Mouse (Mus musculus) left cerebral cortex, adult 9 months (tissue): ENCODE measurements around the gene Macc1.
"Not testable (repeated sequence)": the region's sequence is repeated elsewhere in the genome, so short reads cannot be mapped to it uniquely, and the experiment has no call there.

Source experiments
- DNase-seq, 2 experiments: peaks; one replicate each; pipeline ENCODE4 v3.0.0; 2022; ENCODE audit warnings: low spot score in 2 of 2

Macc1 gene

DNA sequence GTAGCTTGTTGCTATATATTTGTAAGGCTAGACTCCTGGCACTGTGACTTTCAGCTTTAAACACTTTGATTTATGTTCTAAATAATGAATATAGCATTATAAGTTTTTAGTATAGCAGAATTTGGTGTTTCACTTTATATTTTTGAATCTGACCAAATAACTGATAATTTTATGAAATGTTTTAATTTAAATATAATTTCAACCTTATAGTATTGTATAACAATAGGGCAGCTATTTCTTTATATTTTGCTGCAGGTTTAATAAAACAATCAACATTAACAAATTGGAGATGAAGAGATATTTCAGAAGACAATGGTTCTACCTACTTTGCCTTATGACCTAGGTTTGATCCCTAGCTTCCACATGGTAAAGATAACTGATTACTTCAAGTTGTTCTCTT lies at the start of gene Macc1:
Gene Macc1 (plus strand): TSS at position 301 of the 400 bp plus-strand sequence.
- no peak for DNase-seq

- DNase-seq = no peak
Observed at GRCm38 (mm10) chr12:119264506-119264905, 49.6 kb upstream of the Macc1 start.

DNA sequence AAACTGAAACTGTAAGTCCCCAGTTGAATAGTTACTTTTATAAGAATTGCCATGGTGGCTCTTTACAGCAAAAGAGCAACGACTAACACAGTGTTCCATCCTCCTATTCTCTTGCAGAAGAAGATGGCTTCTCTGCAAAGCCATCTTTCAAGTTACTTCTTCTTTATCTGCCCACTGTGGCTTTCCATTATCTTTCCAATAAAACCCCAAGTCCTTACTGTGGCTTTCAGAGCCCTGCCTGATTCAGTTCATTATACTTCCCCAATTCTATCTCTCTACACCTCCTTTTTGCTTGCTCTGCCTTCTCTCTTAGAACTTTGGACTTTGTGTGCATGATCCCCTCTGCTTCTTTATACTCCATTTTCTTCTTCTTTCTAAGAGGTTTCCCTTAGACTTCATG lies 45.3 kb upstream of the Macc1 start:
- DNase-seq = no peak

DNA sequence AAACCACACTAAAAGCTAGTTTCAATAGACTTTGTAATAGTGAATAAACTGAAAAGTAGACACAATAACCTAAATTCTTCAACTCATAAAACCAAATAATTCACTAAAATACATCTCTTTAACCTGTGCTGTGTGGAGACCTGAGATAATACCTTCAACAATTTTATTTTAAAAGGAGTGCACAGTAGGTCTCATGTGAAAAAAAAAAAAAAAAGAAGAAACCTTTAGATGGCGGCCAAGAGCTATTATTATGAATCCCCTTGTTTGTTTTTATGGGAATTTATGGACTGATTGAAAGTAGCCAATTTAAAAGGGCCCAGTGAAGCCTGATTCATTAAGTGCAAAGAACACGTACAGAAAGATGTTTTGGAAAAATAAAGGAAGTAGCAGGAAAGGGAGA lies 44.0 kb upstream of the Macc1 start:
- DNase-seq = no peak

DNA sequence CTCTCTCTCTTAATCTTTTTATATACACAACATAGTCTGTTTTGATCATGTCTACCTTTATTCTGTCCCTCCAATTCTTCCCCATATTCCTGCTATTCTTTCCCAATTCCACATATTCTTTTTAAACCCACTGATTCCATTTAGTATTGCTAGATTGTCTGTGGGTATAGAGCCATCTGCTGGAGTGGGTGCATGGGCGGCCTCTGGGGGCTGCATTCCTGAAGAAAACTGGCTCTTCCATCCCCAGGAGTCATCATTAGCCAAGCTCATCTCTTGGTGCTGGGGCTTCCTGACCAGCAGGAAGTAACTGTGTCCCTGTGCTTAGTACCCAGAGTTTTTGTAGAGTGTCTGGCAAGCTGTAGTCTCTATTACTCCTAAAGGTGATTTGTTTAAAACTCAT lies 42.1 kb upstream of the Macc1 start:
- no peak for DNase-seq

- DNase-seq = no peak
Observed at GRCm38 (mm10) chr12:119273605-119274004, 40.5 kb upstream of the Macc1 start.

DNA sequence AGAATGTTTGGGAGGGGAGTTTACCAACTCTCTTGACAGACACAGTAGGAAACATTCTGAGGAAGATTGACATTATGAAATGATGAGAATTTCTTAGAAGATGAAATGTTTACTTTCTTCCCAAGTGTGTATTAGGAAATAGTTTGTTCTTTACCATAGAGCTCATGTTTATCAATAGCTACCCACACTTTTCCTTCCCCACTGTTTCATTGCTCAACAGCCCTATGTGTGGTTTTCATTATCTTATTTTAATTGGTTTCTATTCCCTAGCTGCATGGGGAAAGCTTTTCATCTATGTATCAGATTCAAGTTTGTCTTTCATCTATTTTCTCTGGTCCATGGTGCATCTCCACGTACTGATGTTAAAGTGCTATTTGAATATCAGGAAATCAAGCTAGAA lies 37.8 kb upstream of the Macc1 start:
- DNase-seq = no peak

GRCm38 (mm10) chr12:119291618-119292017 lies 22.5 kb upstream of the Macc1 start:
- DNase-seq = peak in 1 of 2 experiments; percentile 5

DNA sequence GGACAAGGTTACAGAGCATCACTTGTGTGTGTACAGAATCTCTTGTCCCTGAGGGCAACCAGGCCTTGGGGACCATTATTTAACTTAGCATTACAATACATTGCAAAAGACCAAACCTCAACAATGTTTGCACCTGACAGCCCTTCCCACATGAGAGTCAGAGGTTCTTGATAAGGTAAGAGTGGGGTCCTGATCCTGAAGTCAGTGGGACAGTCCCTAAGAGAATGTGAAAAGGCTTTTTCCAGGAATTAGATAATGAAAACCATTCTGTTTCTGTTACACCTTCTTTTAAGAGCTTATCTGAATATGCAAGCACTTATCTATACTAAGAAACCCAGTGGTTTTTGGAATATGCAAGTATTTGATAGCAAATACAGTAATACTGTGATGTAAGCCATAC lies 10.5 kb upstream of the Macc1 start:
- no peak for DNase-seq

DNA sequence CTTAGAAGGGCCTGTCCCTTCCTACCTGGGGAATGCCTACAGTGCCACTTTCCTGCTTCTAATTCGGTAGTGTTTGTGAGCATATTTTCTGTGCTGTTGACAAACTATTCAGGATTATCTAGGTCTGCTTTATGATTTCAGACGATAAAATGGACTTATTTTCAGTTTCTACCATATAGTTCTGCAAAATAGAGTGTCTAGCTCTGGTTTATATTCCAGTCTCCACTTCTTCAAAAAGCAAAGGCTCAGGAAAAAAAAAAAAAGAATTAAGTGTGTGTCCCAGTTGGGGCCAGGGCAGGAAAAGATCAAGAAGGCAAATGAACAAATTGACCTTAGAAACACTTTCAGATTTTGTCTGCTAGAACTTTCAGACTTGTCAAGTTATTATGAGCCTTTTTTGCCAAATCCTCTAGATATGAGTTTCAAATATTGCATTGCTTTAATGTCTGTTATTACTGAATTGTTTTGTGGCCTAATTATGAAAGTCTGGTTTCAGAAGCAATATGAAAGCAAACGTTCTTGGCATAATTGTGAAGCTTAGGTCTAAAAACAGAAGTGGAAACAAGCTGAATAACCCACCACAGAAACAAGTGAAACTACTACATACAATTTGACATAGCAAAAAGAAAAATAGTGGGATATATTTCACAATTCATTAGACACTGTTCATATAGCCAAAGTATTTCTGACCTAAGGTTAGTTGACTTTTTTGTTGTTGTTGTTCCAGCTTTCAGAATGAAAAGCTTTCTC lies 881 bp upstream of the Macc1 start:
- no peak for DNase-seq

DNA sequence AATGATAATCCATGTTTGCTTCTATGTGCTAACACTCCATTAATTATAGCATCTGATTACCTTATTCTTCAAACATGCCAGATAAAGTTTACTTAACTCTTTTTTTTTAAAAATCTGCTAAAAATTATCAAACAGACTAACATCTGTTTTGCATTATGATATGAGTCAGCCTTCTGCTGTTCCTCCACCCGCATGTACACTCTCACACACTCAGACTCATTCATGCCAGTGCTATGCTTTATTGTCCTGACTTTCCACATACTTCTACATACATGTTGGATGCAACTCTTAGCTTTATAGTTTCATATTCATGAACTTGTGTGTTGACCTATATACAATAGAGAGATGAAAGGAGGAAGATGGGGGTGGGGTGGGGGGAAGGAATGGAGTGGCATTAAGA lies 4.7 kb downstream of the Macc1 start:
- no peak for DNase-seq

- DNase-seq = peak in 1 of 2 experiments; percentile 14
Observed at GRCm38 (mm10) chr12:119325400-119325799, 11.3 kb downstream of the Macc1 start.

GRCm38 (mm10) chr12:119330644-119331043 lies 16.6 kb downstream of the Macc1 start:
- no peak for DNase-seq

DNA sequence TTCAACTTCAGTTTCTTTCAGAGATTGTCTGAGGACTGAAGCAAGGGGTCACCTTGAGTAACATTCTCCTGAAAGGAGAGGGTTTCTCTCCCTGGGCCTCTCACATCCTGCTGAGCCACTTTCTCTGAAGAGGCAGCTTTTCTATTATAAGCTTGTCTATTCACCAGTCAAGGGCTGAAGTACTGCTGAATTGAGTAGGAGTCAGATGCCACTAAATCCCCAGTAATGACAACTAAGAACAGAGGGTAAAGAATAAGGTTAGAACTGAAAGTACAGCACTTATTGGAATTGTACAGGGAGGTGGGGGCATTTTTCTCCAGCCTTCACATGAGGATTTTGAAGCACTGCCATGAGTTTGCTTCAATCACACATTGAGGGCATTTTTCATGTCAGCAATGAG lies 19.3 kb downstream of the Macc1 start:
- no peak for DNase-seq

DNA sequence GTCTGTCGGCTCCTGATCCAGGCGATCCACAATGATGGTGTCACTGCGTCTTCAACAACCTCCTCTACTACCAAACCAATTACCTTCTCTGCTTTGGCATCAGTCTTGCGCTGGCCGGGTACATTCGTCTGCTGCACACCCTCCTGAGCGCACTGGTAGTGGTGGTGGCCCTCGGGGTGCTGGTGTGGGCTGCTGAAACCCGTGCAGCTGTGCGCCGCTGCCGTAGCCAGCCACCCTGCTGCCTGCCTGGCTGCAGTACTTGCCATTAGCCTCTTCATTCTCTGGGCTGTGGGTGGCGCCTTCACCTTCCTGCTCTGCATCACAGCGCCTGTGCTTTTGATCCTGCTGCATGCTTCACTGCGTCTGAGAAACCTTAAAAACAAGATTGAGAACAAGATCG lies 38.5 kb downstream of the Macc1 start:
- not testable (repeated sequence) for DNase-seq

DNA sequence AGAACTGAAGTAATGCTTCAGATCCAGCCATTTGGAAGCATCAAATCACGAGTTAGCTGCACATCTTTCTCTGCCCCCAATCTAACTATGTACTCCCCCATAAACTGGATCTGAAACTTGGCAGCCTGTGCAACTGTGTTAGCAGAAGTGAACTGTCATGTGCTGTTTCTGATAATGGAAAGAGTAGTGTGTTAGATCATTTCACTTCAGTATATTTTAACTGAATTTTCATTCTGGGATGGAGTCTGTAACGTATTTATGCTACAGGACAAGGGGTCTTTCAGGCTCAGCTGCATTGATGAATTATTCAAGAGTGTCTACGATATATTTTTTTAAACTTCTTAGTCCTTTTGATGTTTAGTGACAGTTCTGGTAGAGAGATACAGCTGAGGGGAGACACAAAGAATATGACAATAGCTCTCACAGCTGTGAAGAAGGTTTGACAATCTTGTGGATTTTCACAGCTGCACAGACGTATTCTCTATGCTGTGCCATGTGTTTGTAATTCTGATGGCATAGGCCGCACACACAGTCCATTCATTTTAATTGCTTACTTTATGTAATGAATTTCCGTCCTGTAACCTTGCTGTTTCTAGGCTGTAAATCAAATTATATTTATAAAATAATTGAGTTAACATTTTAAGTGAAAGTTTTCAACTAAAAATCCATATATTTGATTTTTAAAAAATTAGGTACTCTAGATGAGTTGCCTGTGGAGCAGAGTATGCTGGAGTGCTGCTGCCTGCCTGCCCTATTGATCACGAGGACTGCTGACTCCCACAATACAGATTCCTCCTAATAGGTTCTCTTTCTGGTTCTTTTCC lies 43.6 kb downstream of the Macc1 start:
- DNase-seq = peak in 1 of 2 experiments; percentile 38

DNA sequence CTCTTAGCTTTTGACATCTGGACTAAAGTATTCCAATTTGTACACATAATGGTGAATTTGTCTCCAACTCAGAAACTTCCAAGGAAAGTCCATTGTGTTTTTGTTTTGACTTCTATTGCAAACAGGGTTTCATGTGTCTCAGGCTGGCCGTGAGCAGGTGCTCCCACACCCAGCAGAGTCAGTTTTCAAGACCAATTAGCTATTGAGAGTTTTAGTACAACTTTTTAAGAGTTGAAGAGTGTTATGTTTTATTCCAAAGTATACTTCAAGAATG lies 44.1 kb downstream of the Macc1 start:
- DNase-seq = no peak

- no peak for DNase-seq
Observed at GRCm38 (mm10) chr12:119365041-119365440, 51.0 kb downstream of the Macc1 start.

- no peak for DNase-seq
Observed at GRCm38 (mm10) chr12:119369832-119370231, 55.8 kb downstream of the Macc1 start.

- no peak for DNase-seq
Observed at GRCm38 (mm10) chr12:119372359-119372758, 58.3 kb downstream of the Macc1 start.

GRCm38 (mm10) chr12:119376879-119377278 lies 62.8 kb downstream of the Macc1 start:
- no peak for DNase-seq

GRCm38 (mm10) chr12:119381839-119382238 lies 67.8 kb downstream of the Macc1 start:
- no peak for DNase-seq

GRCm38 (mm10) chr12:119386243-119386642 lies 72.2 kb downstream of the Macc1 start:
- no peak for DNase-seq
